7 mouse cellular contexts compared by ENCODE assay signal in genomic region chr11:118998540-118999265, GRCm38 (mm10). TPM values are rescaled to one million over a fixed set of nuclear protein-coding genes. Genes with fewer than 3 reads are reported as not detected.
DNase-seq lines count a peak whose midpoint lies in the region; ATAC-seq and TF ChIP-seq lines count a peak whose summit lies in the region.

No protein-coding gene starts in this region.

- no peak for TF ChIP-seq POLR2A in heart, adult 2 months (IDR thresholded peaks at IDR 0.05; ENCODE audit: insufficient read depth, low read depth, low read length)

- H3K4me2 ChIP-seq in embryonic facial prominence, embryonic 11.5 days (ENCODE audit: low read depth, low read length), result peak overlapping the region; percentile 42
- peak overlapping the region; percentile 41 for H3K4me2 ChIP-seq in midbrain, postnatal 0 days (ENCODE audit: low read depth, low read length, poor library complexity, severe bottlenecking)

- H3K9me3 ChIP-seq in embryonic facial prominence, embryonic 11.5 days (replicated peaks; ENCODE audit: control insufficient read depth, low read length), result no peaks in the 10 kb centered on the region
- H3K9me3 ChIP-seq in limb, embryonic 10.5 days (replicated peaks), result no peaks in the 10 kb centered on the region
- H3K9me3 ChIP-seq in midbrain, postnatal 0 days (ENCODE audit: low read length), result no peaks in the 10 kb centered on the region

- H3K4me3 ChIP-seq in embryonic facial prominence, embryonic 11.5 days (ENCODE audit: low read depth, low read length), result peak overlapping the region; percentile 14
- no peak overlapping the region for H3K4me3 ChIP-seq in heart, adult 2 months
- H3K4me3 ChIP-seq in limb, embryonic 10.5 days, result peak overlapping the region; percentile 42
- H3K4me3 ChIP-seq in midbrain, postnatal 0 days (ENCODE audit: low read depth, low read length), result peak overlapping the region; percentile 5; the same call in 1 of the 2 replicates

- H3K27me3 ChIP-seq in embryonic facial prominence, embryonic 11.5 days (ENCODE audit: control insufficient read depth, insufficient read depth, low read length), result peaks cover 2% of the 10 kb centered on the region; the same call in 1 of the 2 replicates
- peaks cover 4% of the 10 kb centered on the region; the same call in 1 of the 2 replicates for H3K27me3 ChIP-seq in heart, adult 2 months (ENCODE audit: control insufficient read depth, insufficient read depth, low read length)
- H3K27me3 ChIP-seq in limb, embryonic 10.5 days (ENCODE audit: low read depth, poor library complexity, severe bottlenecking), result peaks cover 79% of the 10 kb centered on the region
- H3K27me3 ChIP-seq in midbrain, postnatal 0 days (ENCODE audit: insufficient read depth, low read length), result no peaks in the 10 kb centered on the region

- no peak overlapping the region for H3K27ac ChIP-seq in embryonic facial prominence, embryonic 11.5 days (replicated peaks; ENCODE audit: low read depth, low read length)
- no peak overlapping the region for H3K27ac ChIP-seq in heart, adult 2 months
- H3K27ac ChIP-seq in limb, embryonic 10.5 days, result peak overlapping the region; percentile 74
- H3K27ac ChIP-seq in midbrain, postnatal 0 days (ENCODE audit: low read depth, low read length), result peak overlapping the region; percentile 49

- no peaks in the 10 kb centered on the region; the same call in 1 of the 2 replicates for H3K4me1 ChIP-seq in embryonic facial prominence, embryonic 11.5 days (ENCODE audit: control insufficient read depth, insufficient read depth, low read length)
- H3K4me1 ChIP-seq in heart, adult 2 months (ENCODE audit: control insufficient read depth, insufficient read depth, low read length), result no peaks in the 10 kb centered on the region; the same call in 1 of the 2 replicates
- H3K4me1 ChIP-seq in limb, embryonic 10.5 days, result peaks cover 35% of the 10 kb centered on the region
- H3K4me1 ChIP-seq in midbrain, postnatal 0 days (ENCODE audit: insufficient read depth, low read length), result peaks cover 4% of the 10 kb centered on the region; the same call in 1 of the 2 replicates

- WGBS in embryonic facial prominence, embryonic 11.5 days, result 6% methylated on average over 30 of the region's 30 CpGs
- WGBS in heart, adult 2 months, result 10% methylated on average over 30 of the region's 30 CpGs
- WGBS in limb, embryonic 10.5 days, result 11% methylated on average over 30 of the region's 30 CpGs
- WGBS in midbrain, postnatal 0 days, result 2% methylated on average over 30 of the region's 30 CpGs

- H3K79me2 ChIP-seq in heart, adult 2 months (replicated peaks; ENCODE audit: control insufficient read depth, insufficient read depth, low read length), result no peaks in the 10 kb centered on the region

- intact Hi-C loops in heart, adult 2 months (cut with DNase I), result loop anchor here (1.0 kb wide), 1 partner anchor 192 kb away; no protein-coding TSS in a partner anchor

- peak; percentile 98; the same call in 1 of the 2 replicates for TF ChIP-seq CTCF in heart, adult 2 months (IDR thresholded peaks at IDR 0.05)
- TF ChIP-seq CTCF in midbrain, postnatal 0 days (IDR thresholded peaks at IDR 0.05), result peak; percentile 94

- DNase-seq in adrenal gland, postnatal 10 days, result peak; percentile 87
- DNase-seq in embryonic facial prominence, embryonic 11.5 days (ENCODE audit: low spot score), result peak; percentile 95
- peak; percentile 68 to 83 for DNase-seq in heart, adult 2 months
- peak; percentile 79 for DNase-seq in kidney, adult 18-20 months
- DNase-seq in limb, embryonic 10.5 days (ENCODE audit: low spot score), result peak; percentile 95
- DNase-seq in midbrain, postnatal 0 days (ENCODE audit: low spot score), result peak; percentile 95
- peak; percentile 46 to 59 for DNase-seq in spleen, postnatal 36 days (ENCODE audit: low spot score in 2 of 2)

- no peaks in the 10 kb centered on the region for H3K36me3 ChIP-seq in embryonic facial prominence, embryonic 11.5 days (replicated peaks; ENCODE audit: control insufficient read depth, insufficient read depth, low read depth, low read length)
- H3K36me3 ChIP-seq in heart, adult 2 months (ENCODE audit: control insufficient read depth, insufficient read depth, low read length), result no peaks in the 10 kb centered on the region
- no peaks in the 10 kb centered on the region for H3K36me3 ChIP-seq in limb, embryonic 10.5 days
- no peaks in the 10 kb centered on the region for H3K36me3 ChIP-seq in midbrain, postnatal 0 days (ENCODE audit: insufficient read depth, low read length)

- peak; percentile 77 for ATAC-seq in embryonic facial prominence, embryonic 11.5 days (replicated peaks; ENCODE audit: insufficient number of reproducible peaks, low FRiP score, low TSS enrichment, low read depth)
- ATAC-seq in midbrain, postnatal 0 days (ENCODE audit: low FRiP score), result peak; percentile 78

- peak overlapping the region; percentile 32; the same call in 1 of the 2 replicates for H3K9ac ChIP-seq in embryonic facial prominence, embryonic 11.5 days (replicated peaks; ENCODE audit: low read length)
- no peak overlapping the region for H3K9ac ChIP-seq in heart, adult 2 months (ENCODE audit: low read depth, low read length)
- H3K9ac ChIP-seq in midbrain, postnatal 0 days (replicated peaks; ENCODE audit: low read length, poor library complexity, severe bottlenecking), result no peak overlapping the region

- TF ChIP-seq EP300 in heart, adult 2 months (IDR thresholded peaks at IDR 0.05; ENCODE audit: insufficient read depth, low read depth, low read length), result no peak

RNA-seq across cellular contexts. Expression of gene Enpp7, which starts 10.7 kb away (rescaled TPM):
- not detected for total RNA-seq in adrenal gland, postnatal 10 days (2021)
- not detected in 2 replicates for polyA plus RNA-seq in embryonic facial prominence, embryonic 11.5 days (2014; fragmentation: Nextera tagmentation; extraction: Ambion mirVana)
- not detected for total RNA-seq in heart, adult 2 months (2021)
- not detected in 2 replicates for polyA plus RNA-seq in heart, adult 2 months (2012; rRNA removed)
- not detected in 2 replicates for polyA plus RNA-seq in limb, embryonic 10.5 days (2016; fragmentation: Nextera tagmentation; extraction: Ambion mirVana)
- total RNA-seq in midbrain, postnatal 0 days (2014; rRNA removed), result not detected in 2 replicates
- polyA plus RNA-seq in midbrain, postnatal 0 days (2015; fragmentation: Nextera tagmentation; extraction: Ambion mirVana), result not detected in 2 replicates

RNA-seq across cellular contexts. Expression of gene Cbx2, which starts 24.1 kb away (rescaled TPM):
- total RNA-seq in adrenal gland, postnatal 10 days (2021), result 1 to 10 TPM; 6.7 to 7.9 TPM
- polyA plus RNA-seq in embryonic facial prominence, embryonic 11.5 days (2014; fragmentation: Nextera tagmentation; extraction: Ambion mirVana), result 87.1 and 91.8 TPM in 2 replicates
- 1 to 10 TPM; 1.7 to 2.3 TPM for total RNA-seq in heart, adult 2 months (2021)
- polyA plus RNA-seq in heart, adult 2 months (2012; rRNA removed), result 2.3 and 3.0 TPM in 2 replicates
- 151 and 170 TPM in 2 replicates for polyA plus RNA-seq in limb, embryonic 10.5 days (2016; fragmentation: Nextera tagmentation; extraction: Ambion mirVana)
- total RNA-seq in midbrain, postnatal 0 days (2014; rRNA removed), result 9.6 and 10.6 TPM in 2 replicates
- polyA plus RNA-seq in midbrain, postnatal 0 days (2015; fragmentation: Nextera tagmentation; extraction: Ambion mirVana), result 5.6 and 6.7 TPM in 2 replicates

RNA-seq across cellular contexts. Expression of gene Cbx8, which starts 42.1 kb away (rescaled TPM):
- total RNA-seq in adrenal gland, postnatal 10 days (2021), result 10 to 100 TPM in 1 of 2 experiments, 1 to 10 TPM in 1; 8.8 to 12.3 TPM
- 10.3 and 12.2 TPM in 2 replicates for polyA plus RNA-seq in embryonic facial prominence, embryonic 11.5 days (2014; fragmentation: Nextera tagmentation; extraction: Ambion mirVana)
- 1 to 10 TPM; 4.0 to 5.3 TPM for total RNA-seq in heart, adult 2 months (2021)
- polyA plus RNA-seq in heart, adult 2 months (2012; rRNA removed), result 2.0 and 2.7 TPM in 2 replicates
- polyA plus RNA-seq in limb, embryonic 10.5 days (2016; fragmentation: Nextera tagmentation; extraction: Ambion mirVana), result 12.2 and 15.1 TPM in 2 replicates
- 14.9 and 15.5 TPM in 2 replicates for total RNA-seq in midbrain, postnatal 0 days (2014; rRNA removed)
- 6.8 and 7.6 TPM in 2 replicates for polyA plus RNA-seq in midbrain, postnatal 0 days (2015; fragmentation: Nextera tagmentation; extraction: Ambion mirVana)

Comparison
In these comparisons a context has a peak if more than half of its experiments do, and no peak if none do; other contexts are left out.
1. H3K27ac ChIP-seq: peak in limb, embryonic 10.5 days (single experiment) and midbrain, postnatal 0 days (single experiment); none in embryonic facial prominence, embryonic 11.5 days (single experiment) and heart, adult 2 months (single experiment).
2. RNA of gene Cbx2, which starts 24.1 kb away (polyA plus RNA-seq): 151 to 170 TPM in limb, embryonic 10.5 days and 87.1 to 91.8 TPM in embryonic facial prominence, embryonic 11.5 days; 5.6 to 6.7 TPM in midbrain, postnatal 0 days and 2.3 to 3.0 TPM in heart, adult 2 months; every median in the first group is over 10 times any median in the second.
3. Peak in every context shown above with its lines, with median percentiles within 50 percentile points of each other: DNase-seq.